Mouse (Mus musculus): Measurements from ENCODE around the gene Zfp473. TPM values are rescaled to one million over a fixed set of nuclear protein-coding genes. Genes with fewer than 3 reads are reported as not detected.
"Not testable (repeated sequence)": the region's sequence is repeated elsewhere in the genome, so short reads cannot be mapped to it uniquely, and the experiment has no call there.

Zfp473 gene
- total RNA-seq (2015; ENCODE audit: low replicate concordance) (1.1 and 4.6 TPM in 2 replicates), total RNA-seq (2017; ENCODE audit: low replicate concordance) (3.3 and 11.9 TPM in 2 replicates)

GRCm38 (mm10) chr7:44750950-44751349 is at the start of gene Zfp473:
Gene Zfp473, minus strand, starts transcription at chr7:44751050.
- not testable (repeated sequence) for ATAC-seq (replicated peaks; ENCODE audit: low FRiP score, poor library complexity, severe bottlenecking)

- ATAC-seq (replicated peaks; ENCODE audit: low FRiP score, poor library complexity, severe bottlenecking): no peak
These were observed 41.9 kb upstream of the Zfp473 start for GRCm38 (mm10) chr7:44792781-44793180.

- ATAC-seq (replicated peaks; ENCODE audit: low FRiP score, poor library complexity, severe bottlenecking): no peak
These were observed 39.2 kb upstream of the Zfp473 start for GRCm38 (mm10) chr7:44790066-44790465.

- ATAC-seq (replicated peaks; ENCODE audit: low FRiP score, poor library complexity, severe bottlenecking): 0 out of 2 replicates have a peak, but pooled peaks have one; percentile 20
These were observed 38.7 kb upstream of the Zfp473 start for GRCm38 (mm10) chr7:44789531-44789930.

- ATAC-seq (replicated peaks; ENCODE audit: low FRiP score, poor library complexity, severe bottlenecking): no peak
These were observed 29.3 kb upstream of the Zfp473 start for GRCm38 (mm10) chr7:44780101-44780500.

GRCm38 (mm10) chr7:44776849-44777498 is 26.1 kb upstream of the Zfp473 start:
- no peak for ATAC-seq (replicated peaks; ENCODE audit: low FRiP score, poor library complexity, severe bottlenecking)

- peak; percentile 57 for ATAC-seq (replicated peaks; ENCODE audit: low FRiP score, poor library complexity, severe bottlenecking)
These were observed 21.8 kb upstream of the Zfp473 start for GRCm38 (mm10) chr7:44772591-44773204.

GRCm38 (mm10) chr7:44770046-44770578 is 19.3 kb upstream of the Zfp473 start:
- no peak for ATAC-seq (replicated peaks; ENCODE audit: low FRiP score, poor library complexity, severe bottlenecking)

- peak; percentile 55; the same call in 1 of the 2 replicates for ATAC-seq (replicated peaks; ENCODE audit: low FRiP score, poor library complexity, severe bottlenecking)
These were observed 17.3 kb upstream of the Zfp473 start for GRCm38 (mm10) chr7:44768129-44768528.

- no peak for ATAC-seq (replicated peaks; ENCODE audit: low FRiP score, poor library complexity, severe bottlenecking)
These were observed 9.5 kb upstream of the Zfp473 start for GRCm38 (mm10) chr7:44760366-44760765.

- ATAC-seq (replicated peaks; ENCODE audit: low FRiP score, poor library complexity, severe bottlenecking): no peak
These were observed 6.3 kb upstream of the Zfp473 start for GRCm38 (mm10) chr7:44757164-44757563.

- ATAC-seq (replicated peaks; ENCODE audit: low FRiP score, poor library complexity, severe bottlenecking): peak; percentile 90
These were observed 2.5 kb downstream of the Zfp473 start, which contains the start of gene Vrk3 for GRCm38 (mm10) chr7:44748101-44749044. Gene Vrk3, plus strand, starts transcription at chr7:44748413.

GRCm38 (mm10) chr7:44747115-44747514 is 3.7 kb downstream of the Zfp473 start:
- no peak for ATAC-seq (replicated peaks; ENCODE audit: low FRiP score, poor library complexity, severe bottlenecking)

GRCm38 (mm10) chr7:44745076-44745475 is 5.8 kb downstream of the Zfp473 start:
- peak; percentile 55 for ATAC-seq (replicated peaks; ENCODE audit: low FRiP score, poor library complexity, severe bottlenecking)

- no peak for ATAC-seq (replicated peaks; ENCODE audit: low FRiP score, poor library complexity, severe bottlenecking)
These were observed 6.6 kb downstream of the Zfp473 start for GRCm38 (mm10) chr7:44744270-44744669.

- ATAC-seq (replicated peaks; ENCODE audit: low FRiP score, poor library complexity, severe bottlenecking): no peak
These were observed 9.5 kb downstream of the Zfp473 start for GRCm38 (mm10) chr7:44741361-44741760.

GRCm38 (mm10) chr7:44733723-44734122 is 17.1 kb downstream of the Zfp473 start:
- ATAC-seq (replicated peaks; ENCODE audit: low FRiP score, poor library complexity, severe bottlenecking): no peak

GRCm38 (mm10) chr7:44728082-44728975 is 22.5 kb downstream of the Zfp473 start:
- no peak for ATAC-seq (replicated peaks; ENCODE audit: low FRiP score, poor library complexity, severe bottlenecking)

- no peak for ATAC-seq (replicated peaks; ENCODE audit: low FRiP score, poor library complexity, severe bottlenecking)
These were observed 23.7 kb downstream of the Zfp473 start for GRCm38 (mm10) chr7:44727151-44727550.

Measured in erythroid progenitor cell, adult 5-6 weeks (primary cell).